Mouse (Mus musculus) B cell, adult 67 days (primary cell): ENCODE results near the gene 4931406P16Rik. TPM values are rescaled to one million over a fixed set of nuclear protein-coding genes. Genes with fewer than 3 reads are reported as not detected.

ENCODE experiments used
- total RNA-seq, 2 experiments: library from RNA; stranded (reverse); gene quantifications; 4 replicates each; pipeline ENCODE4 v1.2.4; 2023

The 4931406P16Rik gene
- 10 to 100 TPM; 69.2 to 75.1 TPM for total RNA-seq

GRCm38 (mm10) chr7:34313443-34313875 is at the start of gene 4931406P16Rik:
4931406P16Rik (minus strand) TSS chr7:34313551.

GRCm38 (mm10) chr7:34250738-34251137 is 62.6 kb downstream of the 4931406P16Rik start, which contains the start of gene Gm6096:
Gm6096 (plus strand) TSS chr7:34251038.

GRCm38 (mm10) chr7:34230116-34230515 is 83.2 kb downstream of the 4931406P16Rik start, which contains the start of gene Gpi1:
Gpi1 (minus strand) TSS chr7:34230336.

GRCm38 (mm10) chr7:34196132-34197128 is 116.9 kb downstream of the 4931406P16Rik start, which contains the start of gene Pdcd2l:
Pdcd2l (minus strand) TSS chr7:34196661.

Other genes with a start within 250 kb of the 4931406P16Rik start
- not detected for gene Scgb1b30, start 218.1 kb downstream of the 4931406P16Rik start, total RNA-seq
- gene Wtip, start 180.3 kb downstream of the 4931406P16Rik start, total RNA-seq = not detected
- gene Uba2, start 144.0 kb downstream of the 4931406P16Rik start, total RNA-seq = 100 to 1,000 TPM; 105 to 107 TPM
- gene Pdcd2l, start 116.9 kb downstream of the 4931406P16Rik start, total RNA-seq = 10 to 100 TPM; 41.1 to 44.9 TPM
- 100 to 1,000 TPM; 252 to 296 TPM for gene Gpi1, start 83.2 kb downstream of the 4931406P16Rik start, total RNA-seq
- gene Gm6096, start 62.5 kb downstream of the 4931406P16Rik start, total RNA-seq = not detected
- 100 to 1,000 TPM; 190 to 208 TPM for gene Lsm14a, start 79.8 kb upstream of the 4931406P16Rik start, total RNA-seq